Mouse (Mus musculus): ENCODE measurements around the gene Fut8.
A peak's percentile ranks its signal among the peaks of the same experiment; 100 is the strongest.
"Not testable (repeated sequence)": the region's sequence is repeated elsewhere in the genome, so short reads cannot be mapped to it uniquely, and the experiment has no call there.

The Fut8 gene

DNA sequence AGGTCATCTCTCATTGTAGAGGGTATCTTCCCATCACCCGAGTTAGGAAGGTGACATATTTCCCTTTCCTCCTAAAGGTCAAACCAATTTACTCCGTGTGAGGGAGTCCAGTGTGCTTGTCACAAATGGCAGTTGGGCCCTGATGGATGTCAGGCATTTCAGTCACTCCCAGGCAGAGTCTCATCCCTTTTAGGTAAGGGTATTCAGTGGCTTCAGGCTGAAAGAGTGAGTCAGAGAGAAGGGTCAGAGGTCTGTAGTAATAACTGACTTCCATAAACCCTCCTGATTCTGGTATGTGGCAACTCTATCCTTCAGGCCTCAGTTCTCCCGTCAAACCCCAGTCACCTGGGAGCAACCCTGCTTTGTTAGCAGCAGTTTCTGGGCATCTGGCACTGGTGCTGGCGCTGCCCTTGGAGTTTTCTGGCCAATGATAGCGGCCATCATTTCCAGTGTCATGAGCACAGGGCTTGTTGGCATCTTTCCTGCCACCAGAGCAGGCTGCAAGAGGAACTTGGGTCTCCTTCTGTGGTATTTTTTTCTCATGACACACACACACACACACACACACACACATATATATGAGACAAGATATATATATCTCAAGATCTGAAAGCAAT, 262.6 kb downstream of the Fut8 start:
- no peak for DNase-seq (ENCODE audit: low spot score in 2 of 2)

DNA sequence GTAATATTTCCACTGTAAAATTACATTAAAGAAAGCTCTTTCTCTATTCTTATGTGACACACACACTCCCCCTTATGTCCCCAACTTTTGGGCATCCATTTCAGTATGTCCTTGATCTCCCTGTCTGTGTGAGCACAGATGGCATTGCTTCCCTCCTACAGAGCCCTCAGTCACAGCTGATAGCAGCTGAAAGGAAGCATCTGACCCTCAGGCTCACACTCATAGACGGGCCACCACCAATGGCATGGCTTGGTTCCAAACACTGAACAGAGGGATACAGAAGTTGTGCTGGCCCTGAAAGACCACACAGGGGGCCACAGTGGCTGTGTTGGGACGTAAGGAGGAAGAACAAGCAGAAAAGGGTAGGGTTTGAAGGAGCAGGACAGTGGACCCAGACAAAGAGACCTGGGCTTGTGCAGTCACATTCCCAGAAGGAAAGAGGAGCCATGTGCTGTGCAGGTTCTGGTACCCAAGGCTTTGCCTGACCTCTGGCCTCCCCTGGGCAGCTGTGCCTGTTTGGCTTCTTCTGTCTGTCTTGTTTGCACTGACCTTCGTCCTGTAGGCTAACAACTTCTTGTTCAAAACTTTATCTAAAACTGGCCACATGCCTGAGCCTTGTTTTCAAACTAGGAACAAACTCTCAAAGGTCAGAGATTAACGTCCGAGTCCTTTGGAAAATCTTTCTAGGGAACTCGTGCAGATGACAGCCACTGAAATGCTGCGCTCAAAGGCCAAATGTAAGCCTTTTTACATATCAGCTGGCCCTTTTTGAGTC, 263.7 kb downstream of the Fut8 start:
- DNase-seq (ENCODE audit: low spot score in 2 of 2), result no peak

GRCm38 (mm10) chr12:77502243-77502642, 264.3 kb downstream of the Fut8 start:
- DNase-seq (ENCODE audit: low spot score in 2 of 2), result no peak

DNA sequence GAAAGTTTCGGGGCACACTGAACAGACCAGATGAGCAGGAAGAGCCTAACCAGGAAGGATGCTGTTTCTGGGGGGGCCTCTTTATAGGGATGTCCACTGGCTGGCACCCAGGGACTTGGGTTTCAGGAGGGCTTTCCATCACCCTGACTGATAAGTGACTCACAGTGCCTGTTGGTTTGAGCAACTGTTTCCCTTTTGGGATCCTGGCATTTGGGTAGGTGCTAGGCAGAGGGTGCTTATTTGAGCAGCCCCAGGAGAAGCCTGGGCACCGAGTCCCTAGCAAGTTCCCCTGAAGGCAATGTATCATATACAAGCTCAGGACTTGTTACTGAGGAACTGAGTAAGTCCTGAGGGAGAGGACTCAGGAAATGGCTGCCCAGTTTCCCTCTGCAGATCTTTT, 267.5 kb downstream of the Fut8 start:
- no peak for DNase-seq (ENCODE audit: low spot score in 2 of 2)

DNA sequence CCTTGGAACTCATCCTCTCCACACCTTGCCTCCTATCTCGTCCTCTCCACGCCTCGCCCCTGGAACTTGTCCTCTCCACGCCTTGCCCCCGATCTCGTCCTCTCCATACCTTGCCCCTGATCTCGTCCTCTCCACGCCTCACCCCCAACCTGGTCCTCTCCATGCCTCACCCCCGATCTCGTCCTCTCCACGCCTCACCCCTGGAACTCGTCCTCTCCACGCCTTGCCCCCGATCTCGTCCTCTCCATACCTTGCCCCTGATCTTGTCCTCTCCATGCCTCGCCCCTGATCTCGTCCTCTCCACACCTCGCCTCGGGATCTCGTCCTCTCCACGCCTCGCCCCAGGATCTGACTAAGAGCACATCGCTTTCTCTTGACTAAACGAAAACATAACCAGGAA, 269.8 kb downstream of the Fut8 start:
- no peak for DNase-seq (ENCODE audit: low spot score in 2 of 2)

DNA sequence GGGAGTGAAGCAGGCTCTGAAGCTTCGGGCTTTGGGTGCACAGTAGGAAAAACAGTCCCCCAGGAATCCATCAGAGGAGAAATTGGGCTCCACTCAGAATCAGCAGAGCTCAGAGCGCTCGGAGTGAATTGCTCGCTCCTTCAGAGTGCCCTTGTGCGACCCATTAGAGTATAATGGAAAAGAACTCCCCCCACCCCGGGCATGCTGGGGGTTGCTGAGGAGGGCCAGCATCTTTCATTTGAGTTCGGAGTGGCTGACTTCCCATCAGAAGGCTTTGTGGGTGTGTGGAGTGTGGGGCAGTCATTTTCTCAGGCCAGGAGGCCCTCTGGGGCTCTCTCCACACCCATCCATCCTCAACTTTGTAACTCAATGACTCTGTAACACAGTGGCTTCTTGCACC, 272.8 kb downstream of the Fut8 start:
- DNase-seq (ENCODE audit: low spot score in 2 of 2), result no peak

DNA sequence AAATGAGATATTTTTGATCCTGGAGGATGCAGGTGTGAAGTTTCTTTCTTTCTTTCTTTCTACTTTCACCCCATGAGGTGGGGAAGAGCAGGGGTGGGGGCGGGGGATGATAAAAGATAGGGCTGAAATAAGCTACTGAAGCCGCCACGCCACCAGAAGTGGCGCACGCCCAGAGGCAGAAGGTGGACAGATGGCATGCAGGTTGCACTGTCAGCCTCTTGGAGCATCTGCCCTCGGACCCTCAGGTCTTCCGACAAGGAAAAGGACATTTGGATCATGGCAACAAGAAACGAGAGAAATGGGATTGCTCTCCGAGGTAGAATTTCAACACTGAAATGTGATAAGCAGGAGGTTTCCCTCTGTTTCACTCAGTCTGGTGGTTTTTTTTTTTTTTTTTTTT, 273.3 kb downstream of the Fut8 start:
- no peak for DNase-seq (ENCODE audit: low spot score in 2 of 2)

- no peak for DNase-seq (ENCODE audit: low spot score in 2 of 2)
These were observed 273.7 kb downstream of the Fut8 start for GRCm38 (mm10) chr12:77511631-77512030.

GRCm38 (mm10) chr12:77516805-77517204, 278.9 kb downstream of the Fut8 start:
- no peak for DNase-seq (ENCODE audit: low spot score in 2 of 2)

GRCm38 (mm10) chr12:77517691-77518090, 279.8 kb downstream of the Fut8 start:
- no peak for DNase-seq (ENCODE audit: low spot score in 2 of 2)

DNA sequence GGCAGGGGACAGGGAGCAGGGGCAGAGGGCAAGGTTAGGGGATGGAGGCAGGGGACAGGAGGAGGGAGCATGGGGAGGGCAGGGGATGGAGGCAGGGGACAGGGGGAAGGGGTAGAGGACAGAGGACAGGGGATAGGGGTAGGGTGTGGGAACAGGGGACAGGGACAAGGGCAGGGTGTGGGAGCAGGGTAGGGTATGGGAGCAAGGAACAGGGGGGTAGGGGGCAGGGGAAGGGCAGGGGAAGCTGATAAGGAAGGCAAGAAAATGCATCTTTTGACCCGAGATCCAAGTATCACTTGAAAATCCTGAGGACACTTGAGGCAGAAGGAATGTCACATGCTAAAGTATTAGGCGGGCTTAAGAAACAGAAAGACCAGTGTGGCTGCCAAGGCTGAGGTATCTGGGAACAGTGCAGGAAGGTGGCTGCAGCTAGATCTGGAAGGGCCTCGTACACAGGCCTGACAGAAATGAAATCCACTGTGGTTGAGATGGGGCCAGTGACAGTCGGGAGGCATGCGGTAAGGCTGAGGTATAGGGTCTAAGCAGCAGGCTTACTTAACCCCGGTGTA, 281.7 kb downstream of the Fut8 start:
- DNase-seq (ENCODE audit: low spot score in 2 of 2), result peak in 1 of 2 experiments; percentile 6

DNA sequence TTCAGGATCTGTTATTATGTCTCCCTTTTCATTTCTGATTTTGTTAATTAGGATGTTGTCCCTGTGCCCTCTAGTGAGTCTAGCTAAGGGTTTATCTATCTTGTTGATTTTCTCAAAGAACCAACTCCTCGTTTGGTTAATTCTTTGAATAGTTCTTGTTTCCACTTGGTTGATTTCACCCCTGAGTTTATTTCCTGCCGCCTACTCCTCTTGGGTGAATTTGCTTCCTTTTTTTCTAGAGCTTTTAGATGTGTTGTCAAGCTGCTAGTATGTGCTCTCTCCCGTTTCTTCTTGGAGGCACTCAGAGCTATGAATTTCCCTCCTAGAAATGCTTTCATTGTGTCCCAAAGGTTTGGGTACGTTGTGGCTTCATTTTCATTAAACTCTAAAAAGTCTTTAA, 286.1 kb downstream of the Fut8 start:
- not testable (repeated sequence) for DNase-seq (ENCODE audit: low spot score in 2 of 2)
